Mouse (Mus musculus): ENCODE results near the gene Glt8d2. TPM values are rescaled to one million over a fixed set of nuclear protein-coding genes. Genes with fewer than 3 reads are reported as not detected.

The Glt8d2 gene
- total and polyA plus RNA-seq, 2 experiments from 2014 or later, result 1.1 to 2.2 TPM

DNA sequence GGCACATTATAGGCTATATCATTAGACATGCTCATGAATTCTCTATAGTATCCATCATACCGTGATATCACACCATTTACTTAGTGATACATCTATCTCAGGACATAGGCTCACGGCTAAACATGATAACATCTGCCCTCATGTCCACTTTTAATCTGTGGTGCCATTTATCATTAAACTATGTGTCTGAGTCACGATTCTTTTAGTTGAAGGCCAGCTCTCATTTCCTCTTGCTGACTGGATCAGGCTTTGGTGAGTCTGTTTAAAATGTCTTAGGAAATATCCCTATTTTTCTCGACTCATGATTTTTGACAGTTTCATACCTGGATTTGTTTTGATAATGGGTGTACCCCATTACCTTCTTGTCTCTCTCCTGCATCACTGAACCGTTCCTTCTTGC, 5.5 kb upstream of the Glt8d2 start, which contains the start of gene Hcfc2:
TSS of gene Hcfc2 (plus strand) at position 205 of the 400 bp plus-strand sequence.
- 83% methylated on average over 5 of the region's 5 CpGs for WGBS
- Histone ChIP-seq H3K4me1 (ENCODE audit: insufficient read depth, low read length) (peaks cover 4% of the 10 kb centered on the region; the same call in 1 of the 2 replicates), H3K9me3 (ENCODE audit: low read length) (no peaks in the 10 kb centered on the region), H3K36me3 (ENCODE audit: insufficient read depth, low read length) (no peaks in the 10 kb centered on the region), H3K27ac (ENCODE audit: low read depth, low read length) (no peak within 1 kb of the TSS), H3K9ac (replicated peaks; ENCODE audit: low read length, poor library complexity, severe bottlenecking) (no peak within 1 kb of the TSS), H3K4me2 (ENCODE audit: low read depth, low read length, poor library complexity, severe bottlenecking) (no peak within 1 kb of the TSS), H3K4me3 (ENCODE audit: low read depth, low read length) (no peak within 1 kb of the TSS), H3K27me3 (ENCODE audit: insufficient read depth, low read length) (no peaks in the 10 kb centered on the region)
- TF ChIP-seq CTCF (IDR thresholded peaks at IDR 0.05), result no peak
- DNase-seq (ENCODE audit: low spot score), result no peak
- ATAC-seq (ENCODE audit: low FRiP score), result no peak

DNA sequence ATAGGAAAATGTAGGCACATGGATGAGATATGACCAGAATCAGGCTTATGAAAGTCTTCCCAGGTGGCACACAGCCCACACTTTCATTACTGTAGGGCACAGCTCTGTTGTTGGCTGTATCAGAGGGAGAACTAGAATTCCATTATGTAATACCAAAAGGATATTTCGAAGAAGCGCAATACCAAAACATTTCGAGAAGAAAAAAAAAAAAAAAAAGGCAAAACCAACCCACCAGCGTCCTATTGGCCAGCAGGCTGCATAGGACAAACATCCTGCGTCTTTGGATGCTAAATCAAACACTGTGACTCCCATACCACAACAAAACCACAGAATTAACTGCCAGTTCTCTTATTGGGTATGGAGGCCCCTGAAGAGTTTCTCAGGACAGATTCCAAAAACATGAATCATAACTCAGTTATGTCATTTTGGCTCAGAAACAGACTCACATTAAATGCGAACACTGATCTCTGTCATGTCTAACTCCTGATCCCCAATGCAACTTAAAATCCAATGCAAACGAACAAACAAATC, 704 bp downstream of the Glt8d2 start:
- H3K9ac ChIP-seq (replicated peaks; ENCODE audit: low read length, poor library complexity, severe bottlenecking), result no peak overlapping the region
- H3K27me3 ChIP-seq (ENCODE audit: insufficient read depth, low read length), result no peaks in the 10 kb centered on the region
- no peaks in the 10 kb centered on the region for H3K9me3 ChIP-seq (ENCODE audit: low read length)
- H3K36me3 ChIP-seq (ENCODE audit: insufficient read depth, low read length), result no peaks in the 10 kb centered on the region
- 81% methylated on average over 7 of the region's 7 CpGs for WGBS
- H3K4me2 ChIP-seq (ENCODE audit: low read depth, low read length, poor library complexity, severe bottlenecking), result no peak overlapping the region
- no peak for TF ChIP-seq CTCF (IDR thresholded peaks at IDR 0.05)
- no peak overlapping the region for H3K27ac ChIP-seq (ENCODE audit: low read depth, low read length)
- H3K4me3 ChIP-seq (ENCODE audit: low read depth, low read length), result no peak overlapping the region
- no peak for DNase-seq (ENCODE audit: low spot score)
- H3K4me1 ChIP-seq (ENCODE audit: insufficient read depth, low read length), result no peaks in the 10 kb centered on the region
- ATAC-seq (ENCODE audit: low FRiP score), result no peak

DNA sequence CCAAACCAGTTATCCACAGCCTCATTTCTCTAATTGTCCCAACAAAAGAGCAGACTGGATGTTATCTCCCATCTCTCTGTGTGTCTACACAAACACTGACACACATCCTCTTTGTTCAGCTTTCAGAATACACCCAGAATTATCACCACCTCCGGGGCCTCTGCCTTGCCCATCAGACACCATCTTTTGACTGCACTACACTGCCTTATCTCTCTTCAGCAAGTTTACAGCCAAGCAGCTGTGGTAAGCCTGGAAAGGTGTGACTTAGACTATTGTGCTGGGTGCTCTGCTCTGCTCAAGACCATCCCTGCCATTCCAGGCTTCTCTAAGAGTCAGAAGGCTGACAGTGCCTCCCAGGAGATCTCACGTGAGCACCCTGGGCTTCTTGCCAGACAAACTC, 5.0 kb downstream of the Glt8d2 start:
- Histone ChIP-seq H3K27ac (ENCODE audit: low read depth, low read length) (no peak overlapping the region), H3K4me1 (ENCODE audit: insufficient read depth, low read length) (no peaks in the 10 kb centered on the region), H3K9me3 (ENCODE audit: low read length) (no peaks in the 10 kb centered on the region), H3K27me3 (ENCODE audit: insufficient read depth, low read length) (no peaks in the 10 kb centered on the region), H3K4me3 (ENCODE audit: low read depth, low read length) (no peak overlapping the region), H3K4me2 (ENCODE audit: low read depth, low read length, poor library complexity, severe bottlenecking) (no peak overlapping the region), H3K36me3 (ENCODE audit: insufficient read depth, low read length) (no peaks in the 10 kb centered on the region), H3K9ac (replicated peaks; ENCODE audit: low read length, poor library complexity, severe bottlenecking) (no peak overlapping the region)
- TF ChIP-seq CTCF (IDR thresholded peaks at IDR 0.05), result no peak
- ATAC-seq (ENCODE audit: low FRiP score) (no peak), DNase-seq (ENCODE audit: low spot score) (no peak)
- 81% methylated on average over 2 of the region's 2 CpGs for WGBS

DNA sequence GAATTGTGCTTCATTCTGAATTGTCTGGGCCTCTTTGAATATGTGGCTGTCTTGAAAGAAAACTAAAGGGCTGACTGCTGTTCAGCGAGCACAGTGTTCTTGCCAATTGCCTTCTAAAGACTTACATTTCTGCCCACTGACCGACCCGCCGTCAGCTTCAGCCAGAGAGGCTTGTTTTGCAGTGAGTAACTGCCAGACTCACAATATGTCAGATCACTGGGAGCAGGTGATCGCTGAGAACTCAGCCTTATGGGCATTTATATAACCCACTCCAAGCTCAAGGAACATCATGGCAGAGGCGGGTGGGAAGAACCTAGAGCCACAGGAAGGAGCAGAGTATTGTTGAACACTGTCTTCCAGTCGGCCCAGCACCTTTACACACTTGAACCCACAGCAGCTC, 8.8 kb downstream of the Glt8d2 start:
- DNase-seq (ENCODE audit: low spot score) (no peak), ATAC-seq (ENCODE audit: low FRiP score) (no peak)
- no peak overlapping the region for H3K4me3 ChIP-seq (ENCODE audit: low read depth, low read length)
- H3K9me3 ChIP-seq (ENCODE audit: low read length), result no peaks in the 10 kb centered on the region
- no peaks in the 10 kb centered on the region for H3K4me1 ChIP-seq (ENCODE audit: insufficient read depth, low read length)
- no peak overlapping the region for H3K27ac ChIP-seq (ENCODE audit: low read depth, low read length)
- TF ChIP-seq CTCF (IDR thresholded peaks at IDR 0.05), result no peak
- H3K4me2 ChIP-seq (ENCODE audit: low read depth, low read length, poor library complexity, severe bottlenecking), result no peak overlapping the region
- 74% methylated on average over 7 of the region's 7 CpGs for WGBS
- H3K27me3 ChIP-seq (ENCODE audit: insufficient read depth, low read length), result no peaks in the 10 kb centered on the region
- no peaks in the 10 kb centered on the region for H3K36me3 ChIP-seq (ENCODE audit: insufficient read depth, low read length)
- H3K9ac ChIP-seq (replicated peaks; ENCODE audit: low read length, poor library complexity, severe bottlenecking), result no peak overlapping the region

DNA sequence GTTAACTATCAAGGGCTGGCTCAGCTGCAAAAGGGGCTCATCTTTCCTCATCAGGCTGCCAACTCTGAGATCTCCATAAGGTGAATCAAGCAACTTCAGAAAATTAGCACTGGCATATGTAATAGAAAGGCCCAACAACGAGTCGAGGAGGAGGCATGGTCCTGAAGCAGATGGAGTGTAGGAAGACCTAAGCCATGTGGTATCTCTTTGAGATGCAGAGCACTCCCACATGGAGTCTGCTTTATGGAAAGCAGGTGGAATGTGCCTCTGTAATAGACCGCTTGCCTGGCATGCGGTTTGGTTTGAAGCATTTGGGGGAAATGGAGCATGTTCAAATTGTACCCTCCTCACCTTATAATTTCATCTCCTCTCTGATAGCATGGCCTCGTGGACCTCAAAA, 9.7 kb downstream of the Glt8d2 start:
- 88% methylated on average over 5 of the region's 5 CpGs for WGBS
- Histone ChIP-seq H3K27ac (ENCODE audit: low read depth, low read length) (no peak overlapping the region), H3K27me3 (ENCODE audit: insufficient read depth, low read length) (no peaks in the 10 kb centered on the region), H3K4me3 (ENCODE audit: low read depth, low read length) (no peak overlapping the region), H3K4me1 (ENCODE audit: insufficient read depth, low read length) (no peaks in the 10 kb centered on the region), H3K36me3 (ENCODE audit: insufficient read depth, low read length) (no peaks in the 10 kb centered on the region), H3K9ac (replicated peaks; ENCODE audit: low read length, poor library complexity, severe bottlenecking) (no peak overlapping the region), H3K4me2 (ENCODE audit: low read depth, low read length, poor library complexity, severe bottlenecking) (no peak overlapping the region), H3K9me3 (ENCODE audit: low read length) (no peaks in the 10 kb centered on the region)
- TF ChIP-seq CTCF (IDR thresholded peaks at IDR 0.05), result no peak
- ATAC-seq (ENCODE audit: low FRiP score), result no peak
- DNase-seq (ENCODE audit: low spot score), result no peak

DNA sequence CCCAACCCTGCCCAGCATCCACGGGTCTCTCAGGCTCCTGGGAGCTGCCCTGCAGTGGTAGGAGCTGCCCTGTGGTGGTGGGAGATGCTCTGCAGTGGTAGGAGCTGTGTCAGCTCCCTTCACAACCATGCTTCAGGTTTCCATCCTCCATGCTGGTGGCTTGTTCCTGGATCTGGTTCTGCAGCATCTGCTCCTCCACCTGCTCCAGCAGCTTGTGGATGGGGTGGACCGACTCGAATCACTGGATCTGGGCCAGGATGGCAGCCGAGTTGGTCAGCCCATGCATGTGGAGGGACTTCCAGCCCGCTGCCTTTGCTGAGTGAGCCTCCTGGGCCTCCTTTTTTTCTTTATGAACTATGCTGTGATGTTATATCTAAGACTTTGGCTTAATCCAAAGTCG, 13.5 kb downstream of the Glt8d2 start:
- peak; percentile 70 for DNase-seq (ENCODE audit: low spot score)
- Histone ChIP-seq H3K36me3 (ENCODE audit: insufficient read depth, low read length) (no peaks in the 10 kb centered on the region), H3K4me2 (ENCODE audit: low read depth, low read length, poor library complexity, severe bottlenecking) (no peak overlapping the region), H3K4me1 (ENCODE audit: insufficient read depth, low read length) (no peaks in the 10 kb centered on the region), H3K27ac (ENCODE audit: low read depth, low read length) (no peak overlapping the region), H3K27me3 (ENCODE audit: insufficient read depth, low read length) (no peaks in the 10 kb centered on the region), H3K4me3 (ENCODE audit: low read depth, low read length) (no peak overlapping the region), H3K9me3 (ENCODE audit: low read length) (no peaks in the 10 kb centered on the region), H3K9ac (replicated peaks; ENCODE audit: low read length, poor library complexity, severe bottlenecking) (no peak overlapping the region)
- 71% methylated on average over 6 of the region's 6 CpGs for WGBS
- no peak for TF ChIP-seq CTCF (IDR thresholded peaks at IDR 0.05)
- ATAC-seq (ENCODE audit: low FRiP score), result no peak

All from midbrain, postnatal 0 days (tissue).